Mouse (Mus musculus) limb, embryonic 13.5 days (tissue): ENCODE measurements around the gene Olfr282. TPM values are rescaled to one million over a fixed set of nuclear protein-coding genes. Genes with fewer than 3 reads are reported as not detected.
"Not testable (repeated sequence)": the region's sequence is repeated elsewhere in the genome, so short reads cannot be mapped to it uniquely, and the experiment has no call there.

Source experiments
- ATAC-seq: fragments of 200-750 bp; cut with Nextera tagmentation; 2 replicates; pipeline ENCODE4 v1.8.0; 2017; ENCODE audit warnings: low read depth, moderate number of reproducible peaks, moderate TSS enrichment; ENCODE audit not compliant: low FRiP score
- H3K27ac ChIP-seq: fragments of 300-500 bp; sonication (generic); 2 replicates; pipeline ENCODE4 v1.5.1; 2015; ENCODE audit warnings: inconsistent platforms, mild to moderate bottlenecking, moderate library complexity
- H3K27me3 ChIP-seq: fragments of 300-500 bp; sonication (generic); 2 replicates; pipeline ENCODE4 v1.6.1; 2015; ENCODE audit warnings: mild to moderate bottlenecking, inconsistent platforms
- H3K36me3 ChIP-seq: fragments of 300-500 bp; sonication (generic); 2 replicates; pipeline ENCODE4 v1.6.1; 2015; ENCODE audit warnings: inconsistent platforms, mild to moderate bottlenecking, moderate library complexity
- H3K4me1 ChIP-seq: fragments of 300-500 bp; sonication (generic); 2 replicates; pipeline ENCODE4 v1.6.1; 2015; ENCODE audit warnings: inconsistent platforms
- H3K4me2 ChIP-seq: fragments of 300-500 bp; sonication (generic); replicated peaks from 2 replicates; pipeline ENCODE4 v1.6.1; 2015; ENCODE audit warnings: inconsistent platforms, mild to moderate bottlenecking, moderate library complexity
- H3K4me3 ChIP-seq: fragments of 300-500 bp; sonication (generic); 2 replicates; pipeline ENCODE4 v1.5.1; 2015; ENCODE audit warnings: moderate library complexity, mild to moderate bottlenecking, inconsistent platforms
- H3K9ac ChIP-seq: fragments of 300-500 bp; sonication (generic); 2 replicates; pipeline ENCODE4 v1.6.1; 2015; ENCODE audit warnings: mild to moderate bottlenecking, inconsistent platforms
- H3K9me3 ChIP-seq: fragments of 300-500 bp; sonication (generic); 2 replicates; pipeline ENCODE4 v1.6.1; 2016; ENCODE audit warnings: inconsistent platforms
- WGBS: fragments of 180-500 bp; shearing (Covaris S2); methylation state at CpG from one replicate; pipeline ENCODE4 v1.1.7; 2015; 5-methylcytosine and 5-hydroxymethylcytosine counted together
- polyA plus RNA-seq: library from polyadenylated mRNA; unstranded; fragments of >200 nt; fragmentation: Nextera tagmentation; extraction: Ambion mirVana; gene quantifications from 2 replicates; pipeline ENCODE4 v1.2.1, GENCODE M21; 2015

Olfr282 gene
- polyA plus RNA-seq, 1 experiment from 2014 or later: not detected

DNA sequence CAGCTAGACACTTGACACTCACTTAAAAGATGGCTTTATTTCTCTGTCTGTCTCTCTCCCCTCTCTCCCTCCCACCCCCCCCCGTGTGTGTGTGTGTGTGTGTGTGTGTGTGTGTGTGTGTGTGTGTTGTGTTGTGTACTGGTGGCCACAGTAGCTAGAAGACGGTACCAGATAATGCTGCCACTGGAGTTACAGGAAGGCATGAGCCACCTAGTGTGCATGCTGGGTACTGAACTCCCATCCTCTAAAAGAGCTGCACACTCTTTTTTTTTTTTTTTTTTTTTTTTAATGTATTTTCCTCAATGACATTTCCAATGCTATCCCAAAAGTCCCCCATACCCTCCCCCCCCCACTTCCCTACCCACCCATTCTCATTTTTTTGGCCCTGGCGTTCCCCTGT is 13.7 kb upstream of the Olfr282 start:
- not testable (repeated sequence) for H3K9me3 ChIP-seq, H3K36me3 ChIP-seq, H3K4me2 ChIP-seq, H3K4me3 ChIP-seq, H3K9ac ChIP-seq, H3K27ac ChIP-seq, ATAC-seq, H3K27me3 ChIP-seq, H3K4me1 ChIP-seq
- 51% methylated on average over 2 of the region's 3 CpGs for WGBS

- Histone ChIP-seq H3K9ac (no peak overlapping the region), H3K4me2 (no peak overlapping the region), H3K27ac (no peak overlapping the region), H3K4me3 (no peak overlapping the region), H3K27me3 (no peaks in the 10 kb centered on the region), H3K36me3 (no peaks in the 10 kb centered on the region), H3K9me3 (no peaks in the 10 kb centered on the region), H3K4me1 (no peaks in the 10 kb centered on the region)
- no peak for ATAC-seq
- 54% methylated on average over 7 of the region's 7 CpGs for WGBS
Observed at GRCm38 (mm10) chr15:98418096-98418495, 12.9 kb upstream of the Olfr282 start.

- H3K4me2 ChIP-seq: no peak overlapping the region
- WGBS: 54% methylated on average over 4 of the region's 4 CpGs
- no peak overlapping the region for H3K27ac ChIP-seq
- H3K36me3 ChIP-seq: no peaks in the 10 kb centered on the region
- no peak for ATAC-seq
- no peaks in the 10 kb centered on the region for H3K27me3 ChIP-seq
- no peak overlapping the region for H3K4me3 ChIP-seq
- H3K4me1 ChIP-seq: peaks cover 8% of the 10 kb centered on the region
- H3K9ac ChIP-seq: no peak overlapping the region
- H3K9me3 ChIP-seq: no peaks in the 10 kb centered on the region
Observed at GRCm38 (mm10) chr15:98420897-98421296, 10.1 kb upstream of the Olfr282 start.

GRCm38 (mm10) chr15:98424326-98424725 is 6.7 kb upstream of the Olfr282 start:
- Histone ChIP-seq H3K4me3 (no peak overlapping the region), H3K9me3 (no peaks in the 10 kb centered on the region), H3K4me2 (peak overlapping the region; percentile 21), H3K27me3 (no peaks in the 10 kb centered on the region), H3K36me3 (no peaks in the 10 kb centered on the region), H3K4me1 (peaks cover 8% of the 10 kb centered on the region), H3K27ac (no peak overlapping the region), H3K9ac (no peak overlapping the region)
- WGBS: 57% methylated on average over 14 of the region's 14 CpGs
- ATAC-seq: no peak

- Histone ChIP-seq H3K27ac (no peak overlapping the region), H3K4me2 (peak overlapping the region; percentile 21), H3K4me1 (peaks cover 8% of the 10 kb centered on the region), H3K9me3 (no peaks in the 10 kb centered on the region), H3K9ac (no peak overlapping the region), H3K27me3 (no peaks in the 10 kb centered on the region), H3K4me3 (no peak overlapping the region), H3K36me3 (no peaks in the 10 kb centered on the region)
- 44% methylated on average over 6 of the region's 6 CpGs for WGBS
- ATAC-seq: no peak
Observed at GRCm38 (mm10) chr15:98424753-98425152, 6.3 kb upstream of the Olfr282 start.

GRCm38 (mm10) chr15:98425188-98425587 is 5.8 kb upstream of the Olfr282 start:
- Histone ChIP-seq H3K4me2 (no peak overlapping the region), H3K4me3 (no peak overlapping the region), H3K36me3 (no peaks in the 10 kb centered on the region), H3K27ac (no peak overlapping the region), H3K4me1 (peaks cover 8% of the 10 kb centered on the region), H3K9me3 (no peaks in the 10 kb centered on the region), H3K9ac (no peak overlapping the region), H3K27me3 (no peaks in the 10 kb centered on the region)
- WGBS: 59% methylated on average over 7 of the region's 7 CpGs
- no peak for ATAC-seq

- H3K9ac ChIP-seq: no peak overlapping the region
- no peaks in the 10 kb centered on the region for H3K36me3 ChIP-seq
- H3K4me1 ChIP-seq: no peaks in the 10 kb centered on the region
- no peaks in the 10 kb centered on the region for H3K27me3 ChIP-seq
- no peak overlapping the region for H3K27ac ChIP-seq
- no peak overlapping the region for H3K4me3 ChIP-seq
- H3K4me2 ChIP-seq: no peak overlapping the region
- ATAC-seq: no peak
- no peaks in the 10 kb centered on the region for H3K9me3 ChIP-seq
- 84% methylated on average over 3 of the region's 3 CpGs for WGBS
Observed at GRCm38 (mm10) chr15:98444561-98444960, 13.5 kb downstream of the Olfr282 start.

GRCm38 (mm10) chr15:98448521-98448920 is 17.5 kb downstream of the Olfr282 start:
- H3K4me3 ChIP-seq: no peak overlapping the region
- H3K4me2 ChIP-seq: no peak overlapping the region
- WGBS: 56% methylated on average over 4 of the region's 4 CpGs
- no peaks in the 10 kb centered on the region for H3K4me1 ChIP-seq
- ATAC-seq: no peak
- no peaks in the 10 kb centered on the region for H3K36me3 ChIP-seq
- no peaks in the 10 kb centered on the region for H3K9me3 ChIP-seq
- H3K27me3 ChIP-seq: 0 out of 2 replicates have a peak, but pooled peaks cover 5% of the 10 kb centered on the region
- H3K27ac ChIP-seq: no peak overlapping the region
- H3K9ac ChIP-seq: no peak overlapping the region

- no peaks in the 10 kb centered on the region for H3K36me3 ChIP-seq
- no peaks in the 10 kb centered on the region for H3K9me3 ChIP-seq
- no peak for ATAC-seq
- no peaks in the 10 kb centered on the region for H3K4me1 ChIP-seq
- no peak within 1 kb of the TSS for H3K4me3 ChIP-seq
- H3K9ac ChIP-seq: no peak within 1 kb of the TSS
- WGBS: 87% methylated on average over 7 of the region's 7 CpGs
- H3K4me2 ChIP-seq: no peak within 1 kb of the TSS
- H3K27ac ChIP-seq: no peak within 1 kb of the TSS
- 0 out of 2 replicates have a peak, but pooled peaks cover 6% of the 10 kb centered on the region for H3K27me3 ChIP-seq
Observed at GRCm38 (mm10) chr15:98452288-98452687, 21.3 kb downstream of the Olfr282 start, which contains the start of gene Olfr281. Gene Olfr281, plus strand, starts transcription at chr15:98452588.

DNA sequence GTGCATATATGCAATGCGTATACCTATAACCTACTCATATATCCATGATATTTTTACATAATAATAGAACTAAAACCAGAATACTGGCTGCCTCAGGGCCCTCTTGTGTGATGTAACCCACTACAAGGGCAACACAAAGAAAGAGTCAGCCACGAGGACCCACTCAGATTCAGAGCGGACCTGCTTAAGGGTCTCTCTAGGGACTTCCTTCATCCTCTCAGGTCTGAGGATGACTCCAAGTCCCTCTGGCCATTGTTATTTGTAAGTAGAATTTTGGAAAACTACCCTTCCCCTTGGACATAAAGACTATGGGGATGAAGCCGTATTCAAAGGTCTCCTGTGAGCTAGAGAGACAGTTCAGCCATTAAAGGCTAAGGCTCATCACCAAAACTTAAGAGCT is 38.6 kb downstream of the Olfr282 start, which contains the start of gene OR5BS1P:
Gene OR5BS1P (plus strand): TSS at position 301 of the 400 bp plus-strand sequence.
- WGBS: 85% methylated on average over 4 of the region's 4 CpGs
- H3K27me3 ChIP-seq: peaks cover 4% of the 10 kb centered on the region; the same call in 1 of the 2 replicates
- H3K4me2 ChIP-seq: no peak within 1 kb of the TSS
- H3K27ac ChIP-seq: no peak within 1 kb of the TSS
- no peak within 1 kb of the TSS for H3K4me3 ChIP-seq
- no peaks in the 10 kb centered on the region for H3K4me1 ChIP-seq
- no peaks in the 10 kb centered on the region for H3K9me3 ChIP-seq
- no peak within 1 kb of the TSS for H3K9ac ChIP-seq
- no peaks in the 10 kb centered on the region for H3K36me3 ChIP-seq
- ATAC-seq: no peak

DNA sequence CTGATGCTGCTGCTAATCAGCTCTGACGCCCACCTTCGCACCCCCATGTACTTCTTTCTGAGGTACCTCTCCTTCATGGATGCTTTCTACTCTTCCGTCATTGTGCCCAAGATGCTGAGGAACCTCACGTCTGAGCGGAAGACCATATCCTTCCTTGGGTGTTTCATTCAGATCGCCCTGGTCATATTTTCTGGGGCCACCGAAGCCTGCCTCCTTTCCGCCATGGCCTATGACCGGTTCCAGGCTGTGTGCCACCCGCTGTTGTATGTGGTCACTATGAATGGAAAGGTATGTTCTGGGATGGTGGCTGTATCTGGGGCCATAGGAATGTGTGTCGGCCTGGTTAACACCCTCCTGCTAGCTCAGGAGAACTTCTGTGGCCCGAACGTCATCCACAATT is 40.5 kb downstream of the Olfr282 start:
- no peaks in the 10 kb centered on the region for H3K36me3 ChIP-seq
- H3K9me3 ChIP-seq: no peaks in the 10 kb centered on the region
- H3K27me3 ChIP-seq: peaks cover 4% of the 10 kb centered on the region; the same call in 1 of the 2 replicates
- no peak overlapping the region for H3K4me3 ChIP-seq
- H3K27ac ChIP-seq: no peak overlapping the region
- no peaks in the 10 kb centered on the region for H3K4me1 ChIP-seq
- no peak overlapping the region for H3K4me2 ChIP-seq
- ATAC-seq: no peak
- 91% methylated on average over 13 of the region's 13 CpGs for WGBS
- no peak overlapping the region for H3K9ac ChIP-seq

DNA sequence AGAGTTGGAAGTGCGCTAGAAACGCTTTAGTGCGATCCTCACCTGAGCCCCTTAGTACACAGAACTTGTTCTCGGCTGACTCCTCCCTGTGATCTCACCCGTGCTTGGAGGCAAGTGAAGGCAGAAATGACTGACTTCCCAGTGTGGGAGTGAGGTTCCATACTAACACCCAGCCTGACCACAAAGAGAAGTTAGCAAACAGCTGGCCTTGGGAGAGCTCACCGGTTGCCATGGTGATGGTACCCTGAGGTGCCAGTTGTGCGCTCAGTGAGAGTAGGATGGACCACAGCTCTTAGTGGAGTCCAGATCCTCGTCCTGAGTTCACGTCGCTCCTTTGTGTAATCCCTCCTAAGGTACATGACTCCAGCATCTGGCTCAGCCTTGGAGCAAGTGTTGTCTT is 43.9 kb downstream of the Olfr282 start:
- no peak overlapping the region for H3K27ac ChIP-seq
- no peak overlapping the region for H3K9ac ChIP-seq
- H3K27me3 ChIP-seq: peaks cover 10% of the 10 kb centered on the region; the same call in 1 of the 2 replicates
- H3K4me2 ChIP-seq: no peak overlapping the region
- 82% methylated on average over 10 of the region's 10 CpGs for WGBS
- no peaks in the 10 kb centered on the region for H3K36me3 ChIP-seq
- H3K4me3 ChIP-seq: no peak overlapping the region
- H3K4me1 ChIP-seq: no peaks in the 10 kb centered on the region
- no peak for ATAC-seq
- H3K9me3 ChIP-seq: no peaks in the 10 kb centered on the region

GRCm38 (mm10) chr15:98475382-98475781 is 44.4 kb downstream of the Olfr282 start:
- Histone ChIP-seq H3K9me3 (no peaks in the 10 kb centered on the region), H3K9ac (no peak overlapping the region), H3K4me2 (no peak overlapping the region), H3K4me1 (no peaks in the 10 kb centered on the region), H3K27me3 (peaks cover 10% of the 10 kb centered on the region; the same call in 1 of the 2 replicates), H3K4me3 (no peak overlapping the region), H3K27ac (no peak overlapping the region), H3K36me3 (no peaks in the 10 kb centered on the region)
- no peak for ATAC-seq
- 54% methylated on average over 10 of the region's 10 CpGs for WGBS
